Mouse (Mus musculus): ENCODE measurements at regions not wholly inside any gene's neighbourhood (a gene's known extent, or its start where the extent isn't known, plus 50 kb on each side); places are given as distances from the start of the nearest gene placed in this dataset.

- Histone ChIP-seq H3K36me3 (replicated peaks; ENCODE audit: control insufficient read depth, insufficient read depth, low read length) (no peaks in the 10 kb centered on the region), H3K4me2 (ENCODE audit: low read depth, low read length) (no peak overlapping the region), H3K27me3 (ENCODE audit: control insufficient read depth, insufficient read depth, low read length) (no peaks in the 10 kb centered on the region), H3K27ac (ENCODE audit: low read depth) (no peak overlapping the region), H3K9ac (replicated peaks; ENCODE audit: low read depth, low read length) (no peak overlapping the region), H3K9me3 (replicated peaks; ENCODE audit: control insufficient read depth, low read length) (no peaks in the 10 kb centered on the region), H3K4me3 (ENCODE audit: low read depth, low read length) (no peak overlapping the region), H3K4me1 (ENCODE audit: control insufficient read depth, insufficient read depth) (no peaks in the 10 kb centered on the region)
- WGBS = 73% methylated on average over 4 of the region's 4 CpGs
- ATAC-seq (ENCODE audit: insufficient read depth, low read depth) = no peak
- no peak for DNase-seq (ENCODE audit: low spot score)
- TF ChIP-seq EP300 (IDR thresholded peaks at IDR 0.05; ENCODE audit: low read depth) (no peak), CTCF (IDR thresholded peaks at IDR 0.05; ENCODE audit: low read depth) (no peak)
These were observed 462.4 kb upstream of the Gcfc2 start for GRCm38 (mm10) chr6:81461095-81461494.

DNA sequence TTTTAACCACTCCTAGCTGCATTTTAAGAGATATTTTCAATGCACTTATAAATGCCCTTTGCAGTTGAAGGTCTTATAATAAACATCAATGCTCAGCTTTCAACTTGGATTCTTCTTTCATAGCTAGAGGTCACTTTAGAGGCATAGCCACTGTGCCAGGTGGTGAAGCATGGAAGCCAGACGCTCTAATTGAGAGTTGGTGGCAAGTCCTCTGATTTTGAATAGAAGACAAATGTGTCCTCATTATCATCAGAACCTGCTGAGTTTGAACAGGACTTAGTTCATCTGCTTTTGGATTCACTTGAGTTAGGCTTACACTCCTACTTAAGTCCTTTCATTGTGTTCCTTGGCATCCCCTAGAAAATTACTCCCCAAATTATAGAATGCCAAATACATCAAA is 459.0 kb upstream of the Gcfc2 start:
- ATAC-seq (ENCODE audit: insufficient read depth, low read depth) (no peak), DNase-seq (ENCODE audit: low spot score) (no peak)
- Histone ChIP-seq H3K27me3 (ENCODE audit: control insufficient read depth, insufficient read depth, low read length) (no peaks in the 10 kb centered on the region), H3K9me3 (replicated peaks; ENCODE audit: control insufficient read depth, low read length) (no peaks in the 10 kb centered on the region), H3K36me3 (replicated peaks; ENCODE audit: control insufficient read depth, insufficient read depth, low read length) (no peaks in the 10 kb centered on the region), H3K4me1 (ENCODE audit: control insufficient read depth, insufficient read depth) (no peaks in the 10 kb centered on the region), H3K27ac (ENCODE audit: low read depth) (no peak overlapping the region), H3K4me2 (ENCODE audit: low read depth, low read length) (no peak overlapping the region), H3K9ac (replicated peaks; ENCODE audit: low read depth, low read length) (no peak overlapping the region), H3K4me3 (ENCODE audit: low read depth, low read length) (no peak overlapping the region)
- WGBS = 50% methylated on average over 1 of the region's 1 CpGs
- TF ChIP-seq EP300 (IDR thresholded peaks at IDR 0.05; ENCODE audit: low read depth) (no peak), CTCF (IDR thresholded peaks at IDR 0.05; ENCODE audit: low read depth) (no peak)

GRCm38 (mm10) chr6:81466536-81466935 is 456.9 kb upstream of the Gcfc2 start:
- TF ChIP-seq CTCF (IDR thresholded peaks at IDR 0.05; ENCODE audit: low read depth) (no peak), EP300 (IDR thresholded peaks at IDR 0.05; ENCODE audit: low read depth) (no peak)
- Histone ChIP-seq H3K4me2 (ENCODE audit: low read depth, low read length) (no peak overlapping the region), H3K27ac (ENCODE audit: low read depth) (no peak overlapping the region), H3K9me3 (replicated peaks; ENCODE audit: control insufficient read depth, low read length) (no peaks in the 10 kb centered on the region), H3K9ac (replicated peaks; ENCODE audit: low read depth, low read length) (no peak overlapping the region), H3K4me1 (ENCODE audit: control insufficient read depth, insufficient read depth) (no peaks in the 10 kb centered on the region), H3K36me3 (replicated peaks; ENCODE audit: control insufficient read depth, insufficient read depth, low read length) (no peaks in the 10 kb centered on the region), H3K4me3 (ENCODE audit: low read depth, low read length) (no peak overlapping the region), H3K27me3 (ENCODE audit: control insufficient read depth, insufficient read depth, low read length) (no peaks in the 10 kb centered on the region)
- 72% methylated on average over 4 of the region's 4 CpGs for WGBS
- DNase-seq (ENCODE audit: low spot score) (no peak), ATAC-seq (ENCODE audit: insufficient read depth, low read depth) (no peak)

DNA sequence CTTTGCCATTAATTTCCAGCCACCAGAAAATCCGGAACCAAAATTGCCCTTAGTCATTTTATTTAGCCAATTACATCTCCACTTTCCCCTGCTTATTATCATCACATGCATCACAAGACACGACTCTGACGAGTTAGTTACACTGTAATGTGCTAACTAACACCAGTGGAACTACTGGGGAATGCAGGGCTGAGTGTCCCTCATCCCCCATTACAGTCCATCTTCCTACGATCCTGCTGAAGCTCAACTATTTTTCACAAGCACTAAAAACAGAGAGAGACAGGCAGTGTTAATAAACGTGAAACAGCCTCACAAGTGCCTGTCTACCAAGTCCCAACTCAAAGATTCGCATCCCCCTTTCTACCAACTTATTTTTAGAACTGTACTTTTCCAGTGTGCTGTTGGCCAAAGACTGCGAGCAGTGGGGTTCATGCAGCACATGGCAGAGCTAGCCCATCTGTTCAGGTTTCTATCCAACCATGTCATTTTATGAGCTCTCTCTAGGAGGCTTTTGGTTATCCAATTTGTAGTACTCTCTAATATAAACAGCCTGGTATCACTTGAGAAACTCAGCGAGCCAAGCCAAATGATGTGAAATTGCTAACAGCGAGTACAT is 452.0 kb upstream of the Gcfc2 start:
- no peak for TF ChIP-seq EP300 (IDR thresholded peaks at IDR 0.05; ENCODE audit: low read depth)
- no peak for TF ChIP-seq CTCF (IDR thresholded peaks at IDR 0.05; ENCODE audit: low read depth)
- no peaks in the 10 kb centered on the region for H3K27me3 ChIP-seq (ENCODE audit: control insufficient read depth, insufficient read depth, low read length)
- no peak overlapping the region for H3K27ac ChIP-seq (ENCODE audit: low read depth)
- no peaks in the 10 kb centered on the region for H3K36me3 ChIP-seq (replicated peaks; ENCODE audit: control insufficient read depth, insufficient read depth, low read length)
- no peak overlapping the region for H3K9ac ChIP-seq (replicated peaks; ENCODE audit: low read depth, low read length)
- DNase-seq (ENCODE audit: low spot score) = no peak
- H3K4me1 ChIP-seq (ENCODE audit: control insufficient read depth, insufficient read depth) = no peaks in the 10 kb centered on the region
- H3K4me3 ChIP-seq (ENCODE audit: low read depth, low read length) = no peak overlapping the region
- WGBS = 48% methylated on average over 9 of the region's 9 CpGs
- ATAC-seq (ENCODE audit: insufficient read depth, low read depth) = no peak
- H3K4me2 ChIP-seq (ENCODE audit: low read depth, low read length) = no peak overlapping the region
- no peaks in the 10 kb centered on the region for H3K9me3 ChIP-seq (replicated peaks; ENCODE audit: control insufficient read depth, low read length)

GRCm38 (mm10) chr6:81472506-81472905 is 451.0 kb upstream of the Gcfc2 start:
- H3K4me3 ChIP-seq (ENCODE audit: low read depth, low read length) = no peak overlapping the region
- TF ChIP-seq CTCF (IDR thresholded peaks at IDR 0.05; ENCODE audit: low read depth) (no peak), EP300 (IDR thresholded peaks at IDR 0.05; ENCODE audit: low read depth) (no peak)
- H3K4me2 ChIP-seq (ENCODE audit: low read depth, low read length) = no peak overlapping the region
- no peak overlapping the region for H3K9ac ChIP-seq (replicated peaks; ENCODE audit: low read depth, low read length)
- H3K36me3 ChIP-seq (replicated peaks; ENCODE audit: control insufficient read depth, insufficient read depth, low read length) = no peaks in the 10 kb centered on the region
- no peaks in the 10 kb centered on the region for H3K4me1 ChIP-seq (ENCODE audit: control insufficient read depth, insufficient read depth)
- ATAC-seq (ENCODE audit: insufficient read depth, low read depth) (no peak), DNase-seq (ENCODE audit: low spot score) (no peak)
- H3K27ac ChIP-seq (ENCODE audit: low read depth) = no peak overlapping the region
- H3K9me3 ChIP-seq (replicated peaks; ENCODE audit: control insufficient read depth, low read length) = no peaks in the 10 kb centered on the region
- 62% methylated on average over 3 of the region's 3 CpGs for WGBS
- no peaks in the 10 kb centered on the region for H3K27me3 ChIP-seq (ENCODE audit: control insufficient read depth, insufficient read depth, low read length)

DNA sequence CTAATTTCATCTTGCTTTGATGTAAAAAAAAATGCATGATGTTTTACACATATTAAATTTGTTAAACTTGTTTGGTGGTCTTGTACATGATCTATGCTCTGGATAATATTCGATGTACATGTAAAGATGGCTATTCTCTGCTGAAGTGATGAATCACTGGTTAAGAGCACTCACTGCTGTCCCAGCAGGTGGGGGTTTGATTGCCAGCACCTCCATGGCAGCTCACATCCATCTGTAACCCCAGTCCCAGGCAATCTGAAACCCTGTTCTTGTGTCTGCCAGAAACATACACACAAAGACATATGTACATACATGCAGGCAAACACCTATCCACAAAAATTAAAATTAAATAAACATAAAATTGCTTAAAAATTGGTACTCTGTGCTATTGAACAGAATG is 448.7 kb upstream of the Gcfc2 start:
- no peak overlapping the region for H3K27ac ChIP-seq (ENCODE audit: low read depth)
- ATAC-seq (ENCODE audit: insufficient read depth, low read depth) = no peak
- H3K9me3 ChIP-seq (replicated peaks; ENCODE audit: control insufficient read depth, low read length) = no peaks in the 10 kb centered on the region
- H3K4me2 ChIP-seq (ENCODE audit: low read depth, low read length) = no peak overlapping the region
- H3K9ac ChIP-seq (replicated peaks; ENCODE audit: low read depth, low read length) = no peak overlapping the region
- no peak overlapping the region for H3K4me3 ChIP-seq (ENCODE audit: low read depth, low read length)
- no peak for DNase-seq (ENCODE audit: low spot score)
- H3K27me3 ChIP-seq (ENCODE audit: control insufficient read depth, insufficient read depth, low read length) = no peaks in the 10 kb centered on the region
- H3K4me1 ChIP-seq (ENCODE audit: control insufficient read depth, insufficient read depth) = no peaks in the 10 kb centered on the region
- TF ChIP-seq CTCF (IDR thresholded peaks at IDR 0.05; ENCODE audit: low read depth) (no peak), EP300 (IDR thresholded peaks at IDR 0.05; ENCODE audit: low read depth) (no peak)
- 88% methylated on average over 1 of the region's 1 CpGs for WGBS
- no peaks in the 10 kb centered on the region for H3K36me3 ChIP-seq (replicated peaks; ENCODE audit: control insufficient read depth, insufficient read depth, low read length)

Measured in heart, postnatal 0 days (tissue).